Mouse (Mus musculus): Measurements from ENCODE around the gene Olfr639.
"Not testable (repeated sequence)": the region's sequence is repeated elsewhere in the genome, so short reads cannot be mapped to it uniquely, and the experiment has no call there.

Gene Olfr639

DNA sequence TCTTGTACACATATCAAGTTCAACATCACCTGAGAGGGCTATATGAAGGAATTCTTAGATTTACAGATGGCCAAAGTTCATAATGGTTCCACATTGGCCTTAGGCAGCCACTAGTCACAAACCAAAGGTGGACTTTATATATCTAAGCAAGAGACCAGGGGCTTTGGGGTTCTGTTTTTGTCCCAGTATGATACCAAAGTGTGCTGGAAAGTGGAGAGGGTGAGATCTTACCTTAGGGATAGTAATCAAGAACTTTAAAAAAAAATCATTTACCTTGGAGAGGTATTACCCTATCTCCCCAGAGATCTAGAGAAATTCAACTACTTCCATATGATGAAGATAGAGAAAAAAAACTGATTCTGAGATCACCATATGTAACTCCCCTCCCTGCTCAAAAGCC, at the start of gene Olfr639:
Gene Olfr639, minus strand, starts transcription at position 101 of the 400 bp plus-strand sequence.
- no peak for DNase-seq (ENCODE audit: low spot score in 2 of 2)

DNA sequence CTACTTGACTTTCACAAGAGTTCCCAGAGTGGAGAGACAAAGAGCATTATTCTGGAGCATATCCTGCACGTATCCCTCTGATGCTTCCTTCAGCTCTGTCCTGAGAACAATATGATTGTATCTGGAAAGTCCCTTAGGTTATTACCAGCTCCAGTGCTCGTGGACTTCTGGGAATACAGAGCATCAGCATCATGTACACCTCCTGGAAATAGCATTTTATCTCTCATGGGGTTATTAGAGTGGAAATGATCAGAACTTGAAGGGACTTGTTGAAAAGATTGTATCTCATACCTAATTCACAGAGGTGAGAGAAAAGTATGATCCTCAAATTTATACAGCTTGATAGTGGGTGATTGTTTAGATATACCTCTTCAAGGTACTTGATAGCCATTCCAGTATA, 44.2 kb upstream of the Olfr639 start, which contains the start of gene 4930516K23Rik:
Gene 4930516K23Rik, minus strand, starts transcription at position 101 of the 400 bp plus-strand sequence.
- DNase-seq (ENCODE audit: low spot score in 2 of 2): no peak

GRCm38 (mm10) chr7:104059215-104059614, 42.1 kb upstream of the Olfr639 start:
- DNase-seq (ENCODE audit: low spot score in 2 of 2): no peak

DNA sequence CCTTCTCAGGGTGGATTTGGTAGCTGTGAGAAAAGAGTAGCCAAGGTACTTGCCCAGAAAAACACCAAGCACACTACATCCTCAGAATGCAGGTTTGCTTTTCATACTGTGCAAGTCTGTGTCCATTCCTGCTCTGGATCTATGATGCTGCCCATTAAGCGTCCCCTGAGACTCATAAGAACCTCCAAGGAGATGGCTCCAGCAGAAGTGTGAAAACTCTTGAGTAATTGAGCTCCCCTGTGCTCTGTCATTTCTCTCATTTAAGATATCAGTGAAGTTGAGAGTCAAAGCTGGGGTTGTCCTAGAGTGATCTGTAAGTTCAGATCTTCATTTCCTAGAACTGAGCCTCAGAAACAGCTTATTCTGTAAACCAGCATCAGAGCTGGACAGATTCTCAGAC, 35.5 kb upstream of the Olfr639 start, which contains the start of gene Olfr642:
Gene Olfr642, minus strand, starts transcription at position 101 of the 400 bp plus-strand sequence.
- no peak for DNase-seq (ENCODE audit: low spot score in 2 of 2)

- no peak for DNase-seq (ENCODE audit: low spot score in 2 of 2)
These were observed 33.6 kb upstream of the Olfr639 start for GRCm38 (mm10) chr7:104050745-104051144.

DNA sequence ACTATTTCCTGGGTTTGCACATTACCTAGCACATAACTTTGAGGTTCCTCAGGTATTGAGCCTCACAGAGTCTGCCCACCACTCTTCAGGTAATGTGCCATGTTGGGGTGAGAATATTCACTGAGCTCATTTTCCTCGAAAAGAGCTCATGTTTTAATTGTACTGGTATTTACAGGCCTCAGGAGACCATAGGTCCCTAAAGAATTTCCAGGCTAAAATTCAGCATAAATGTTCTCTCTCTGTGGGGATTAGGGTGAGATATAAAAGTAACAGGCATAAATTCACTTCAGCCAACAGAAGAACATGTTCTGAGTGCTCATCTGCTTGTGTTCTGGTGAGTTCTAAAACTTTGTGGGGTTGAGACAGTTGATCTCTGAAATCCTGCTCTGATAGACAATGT, 18.0 kb upstream of the Olfr639 start, which contains the start of gene Olfr641:
Gene Olfr641, plus strand, starts transcription at position 301 of the 400 bp plus-strand sequence.
- DNase-seq (ENCODE audit: low spot score in 2 of 2): no peak

DNA sequence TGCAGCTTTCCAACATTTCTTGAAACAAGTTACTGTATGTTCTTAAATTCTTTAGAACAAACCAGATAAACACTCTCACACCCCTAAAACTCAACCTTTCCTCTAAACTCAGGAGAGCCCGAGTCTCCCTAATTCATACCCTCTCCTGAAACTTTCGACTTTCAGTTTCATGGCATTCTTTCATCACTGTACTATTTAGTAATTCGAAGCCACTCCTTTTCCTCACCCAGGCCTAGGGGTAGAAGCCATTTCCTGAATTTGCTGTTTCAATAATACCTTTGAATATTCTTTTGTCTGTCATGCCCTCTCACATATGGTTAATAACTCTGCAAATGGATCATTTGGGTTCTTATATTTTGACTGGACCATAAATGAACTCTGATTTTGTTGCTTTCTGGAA, 9.9 kb upstream of the Olfr639 start:
- DNase-seq (ENCODE audit: low spot score in 2 of 2): no peak

DNA sequence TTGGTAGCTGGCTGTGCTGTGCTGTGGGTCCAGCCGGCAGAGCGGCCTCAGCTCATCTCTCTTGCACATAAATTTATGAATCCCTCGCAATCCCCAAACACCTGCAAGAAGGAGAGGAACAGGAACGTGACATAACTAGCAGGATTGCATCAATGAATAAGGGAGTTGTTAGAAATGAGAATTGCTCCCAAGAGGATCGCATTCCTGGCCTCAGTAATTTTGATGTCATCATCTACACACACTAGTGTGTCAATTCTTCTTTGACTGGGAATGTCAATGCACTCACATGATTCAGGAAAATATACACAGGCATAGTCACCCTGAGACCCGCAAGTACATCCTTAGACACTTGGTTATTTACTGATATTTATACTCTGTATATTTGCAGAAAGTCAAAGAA, 8.4 kb upstream of the Olfr639 start, which contains the start of gene Olfr640:
Gene Olfr640, minus strand, starts transcription at position 101 of the 400 bp plus-strand sequence.
- no peak for DNase-seq (ENCODE audit: low spot score in 2 of 2)

DNA sequence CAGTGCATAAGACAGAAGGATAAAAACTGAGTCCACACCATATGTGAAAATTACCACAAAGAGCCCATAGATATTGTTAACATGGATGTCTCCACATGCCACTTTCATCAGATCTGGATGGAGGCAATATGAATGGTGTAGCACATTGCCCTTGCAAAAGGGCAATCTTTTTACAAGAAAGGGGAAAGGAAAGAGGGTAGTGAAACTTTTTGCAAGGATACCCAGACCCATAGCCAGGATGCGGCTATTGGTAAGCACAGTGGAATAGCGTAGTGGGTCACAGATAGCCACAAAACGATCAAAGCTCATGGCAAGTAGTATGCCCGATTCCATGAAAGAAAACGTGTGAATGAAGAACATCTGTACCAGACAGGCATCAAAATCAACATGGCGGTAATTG, 4.5 kb upstream of the Olfr639 start:
- no peak for DNase-seq (ENCODE audit: low spot score in 2 of 2)

GRCm38 (mm10) chr7:104018953-104019352, 1.9 kb upstream of the Olfr639 start:
- no peak for DNase-seq (ENCODE audit: low spot score in 2 of 2)

- no peak for DNase-seq (ENCODE audit: low spot score in 2 of 2)
These were observed 18.0 kb downstream of the Olfr639 start for GRCm38 (mm10) chr7:103999124-103999523.

DNA sequence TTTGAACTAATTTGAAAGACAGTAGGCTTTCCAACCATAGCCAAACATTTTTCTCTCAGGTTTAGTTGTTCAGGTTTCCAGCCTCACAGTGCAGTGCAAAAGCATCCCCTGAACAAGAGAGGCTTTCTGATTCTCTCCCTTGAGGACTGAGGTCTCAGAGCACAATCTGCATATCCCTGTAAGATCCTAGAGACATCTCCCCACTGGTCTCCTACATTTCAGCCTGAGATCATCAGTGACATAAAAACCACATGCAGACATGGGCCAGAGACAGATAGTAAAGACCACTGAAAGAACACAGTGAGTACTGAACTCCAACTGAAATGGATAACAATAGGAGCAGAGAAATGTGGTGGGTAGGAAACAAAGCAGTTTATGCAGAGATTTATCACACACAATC, 18.7 kb downstream of the Olfr639 start, which contains the start of gene Olfr638:
Gene Olfr638, plus strand, starts transcription at position 301 of the 400 bp plus-strand sequence.
- DNase-seq (ENCODE audit: low spot score in 2 of 2): no peak

DNA sequence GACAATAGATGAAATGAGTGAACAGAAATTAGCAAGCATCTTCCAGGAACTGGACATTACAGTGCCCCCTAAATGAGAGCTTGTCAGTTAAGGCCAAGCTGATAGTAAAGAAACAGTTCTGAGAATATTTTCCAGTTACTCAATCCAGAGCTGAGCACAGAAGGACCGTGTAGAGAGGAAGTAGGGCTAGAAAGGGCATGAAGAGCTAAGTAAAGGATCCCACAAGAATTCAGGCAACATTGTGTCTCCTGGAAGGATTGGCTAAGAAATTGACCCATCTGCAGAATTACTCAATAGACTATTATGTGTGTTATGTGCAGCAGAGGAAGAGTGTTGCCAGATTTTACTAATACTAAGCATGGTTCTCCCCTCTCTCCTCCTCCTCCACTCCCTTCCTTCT, 45.3 kb downstream of the Olfr639 start:
- DNase-seq (ENCODE audit: low spot score in 2 of 2): no peak

DNA sequence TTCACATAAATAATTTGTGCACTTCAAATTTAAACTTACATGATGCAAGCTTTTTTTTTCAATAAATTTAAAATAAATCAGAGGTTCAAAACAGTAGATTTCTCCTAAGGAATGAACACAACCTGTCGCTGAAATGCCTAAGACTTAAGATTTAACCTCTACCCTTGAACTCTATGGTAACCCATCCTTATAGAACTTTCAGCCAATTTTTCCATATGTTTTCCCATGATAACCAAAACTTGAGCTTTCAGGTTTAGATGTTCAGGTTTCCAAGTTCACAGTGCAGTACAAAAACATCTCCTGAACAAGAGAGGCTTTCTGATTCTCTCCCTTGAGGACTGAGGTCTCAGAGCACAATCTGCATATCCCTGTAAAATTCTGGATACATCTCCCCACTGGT, 46.3 kb downstream of the Olfr639 start, which contains the start of gene Olfr635:
Gene Olfr635, plus strand, starts transcription at position 301 of the 400 bp plus-strand sequence.
- DNase-seq (ENCODE audit: low spot score in 2 of 2): no peak

DNA sequence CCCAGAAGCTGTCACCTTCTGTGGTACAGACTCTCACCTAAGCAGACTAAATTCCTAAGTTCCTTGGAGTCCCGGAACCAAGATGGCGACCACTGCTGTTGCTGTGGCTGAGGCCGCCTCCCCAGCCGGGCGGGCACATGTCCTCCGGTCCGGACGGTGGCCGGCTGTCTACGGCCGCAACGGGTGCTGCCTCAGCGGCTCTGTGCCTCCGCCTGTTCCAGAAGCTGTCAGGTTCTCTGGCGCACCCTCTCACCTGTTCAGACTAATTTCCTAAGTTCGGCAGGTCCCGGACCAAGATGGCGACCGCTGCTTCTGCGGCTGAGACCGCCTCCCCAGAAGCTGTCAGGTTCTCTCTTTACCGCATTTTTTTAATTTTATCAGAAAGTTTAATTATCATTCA, 50.2 kb downstream of the Olfr639 start:
- DNase-seq (ENCODE audit: low spot score in 2 of 2): not testable (repeated sequence)
